Mouse (Mus musculus) heart, postnatal 0 days (tissue): ENCODE data around the gene Smyd3.

Experiments used
- CTCF ChIP-seq: IDR thresholded peaks from 2 replicates; pipeline ENCODE4 v1.5.1; 2016; ENCODE audit warnings: antibody characterized with exemption, control low read depth, low read depth
- EP300 ChIP-seq: IDR thresholded peaks from 2 replicates; pipeline ENCODE4 v1.6.1; 2016; ENCODE audit warnings: antibody characterized with exemption, low read depth

- no peak for TF ChIP-seq CTCF
- no peak for TF ChIP-seq EP300
Measured at GRCm38 (mm10) chr1:179122476-179123229, 395.2 kb downstream of the Smyd3 start.
